Mouse (Mus musculus) cerebral cortex, adult 2 months (tissue): ENCODE results near the gene Ncapg2.

Experiments used
- WGBS: fragments of 180-500 bp; shearing (Covaris S2); methylation state at CpG from one replicate; pipeline ENCODE4 v1.1.7; 2018; 5-methylcytosine and 5-hydroxymethylcytosine counted together

The Ncapg2 gene

GRCm38 (mm10) chr12:116405045-116405835 lies at the start of gene Ncapg2:
Gene Ncapg2, plus strand, starts transcription at chr12:116405402.
- under 1% methylated on average over 72 of the region's 72 CpGs for WGBS

DNA sequence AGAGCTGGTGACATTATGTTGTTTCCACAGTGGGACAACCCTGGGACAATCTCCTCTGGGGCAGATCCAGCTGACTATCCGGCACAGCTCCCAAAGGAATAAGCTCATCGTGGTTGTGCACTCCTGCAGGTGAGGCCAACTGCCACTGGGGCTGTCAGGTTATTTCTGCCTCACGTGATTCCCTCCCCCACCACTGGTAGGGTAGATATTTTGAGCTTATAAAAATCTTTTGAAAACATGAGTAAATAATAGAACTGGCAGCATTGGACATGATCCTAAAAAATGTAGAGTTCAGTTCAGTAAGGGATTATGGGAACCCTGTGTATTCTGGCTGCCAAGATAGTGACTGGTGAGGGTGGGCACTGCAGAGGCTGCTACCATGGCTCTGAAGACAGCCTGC lies 38.3 kb upstream of the Ncapg2 start:
- WGBS, result 75% methylated on average over 3 of the region's 3 CpGs

DNA sequence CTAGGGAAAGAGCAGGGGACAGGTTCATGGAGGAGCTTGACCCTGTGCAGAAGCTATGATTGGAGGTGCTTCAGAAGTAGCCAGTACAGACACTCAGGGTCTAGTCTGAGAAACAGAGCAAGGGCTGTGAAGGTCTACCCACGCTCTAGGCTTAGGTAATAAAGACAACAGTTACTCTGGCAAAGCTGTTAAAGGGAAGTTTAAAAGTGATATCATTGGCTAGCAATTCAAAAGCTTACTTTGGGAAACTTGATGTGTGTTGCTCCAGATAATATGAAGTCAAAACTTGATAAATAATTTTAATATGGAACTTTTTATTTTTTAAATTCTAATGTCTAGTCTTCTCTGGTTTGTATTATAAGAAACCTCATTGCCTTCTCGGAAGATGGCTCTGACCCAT lies 37.9 kb upstream of the Ncapg2 start:
- WGBS, result 91% methylated on average over 2 of the region's 2 CpGs

- 68% methylated on average over 2 of the region's 2 CpGs for WGBS
These were observed 36.3 kb upstream of the Ncapg2 start for GRCm38 (mm10) chr12:116368857-116369256.

DNA sequence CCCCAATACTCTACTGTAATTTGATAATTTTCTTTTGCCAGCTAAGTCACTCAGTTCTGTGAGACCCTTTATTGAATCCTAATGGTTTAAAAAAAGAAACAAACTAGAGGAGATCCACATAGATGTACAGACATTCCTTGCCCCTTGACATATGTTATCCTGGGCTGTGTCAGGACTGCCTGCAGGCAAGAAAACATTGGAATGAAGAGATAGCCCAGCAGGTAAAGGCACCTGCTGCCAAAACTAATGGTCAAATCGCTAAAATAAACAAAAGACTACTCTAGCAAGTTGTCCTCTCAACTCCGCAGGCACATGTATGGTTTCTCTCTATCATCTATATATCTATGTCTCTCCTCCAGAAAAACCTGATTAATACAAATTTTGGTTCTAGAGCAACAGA lies 22.1 kb upstream of the Ncapg2 start:
- 86% methylated on average over 2 of the region's 2 CpGs for WGBS

GRCm38 (mm10) chr12:116386802-116387201 lies 18.4 kb upstream of the Ncapg2 start:
- WGBS, result 90% methylated on average over 1 of the region's 1 CpGs

GRCm38 (mm10) chr12:116389868-116390267 lies 15.3 kb upstream of the Ncapg2 start:
- 70% methylated on average over 1 of the region's 1 CpGs for WGBS

DNA sequence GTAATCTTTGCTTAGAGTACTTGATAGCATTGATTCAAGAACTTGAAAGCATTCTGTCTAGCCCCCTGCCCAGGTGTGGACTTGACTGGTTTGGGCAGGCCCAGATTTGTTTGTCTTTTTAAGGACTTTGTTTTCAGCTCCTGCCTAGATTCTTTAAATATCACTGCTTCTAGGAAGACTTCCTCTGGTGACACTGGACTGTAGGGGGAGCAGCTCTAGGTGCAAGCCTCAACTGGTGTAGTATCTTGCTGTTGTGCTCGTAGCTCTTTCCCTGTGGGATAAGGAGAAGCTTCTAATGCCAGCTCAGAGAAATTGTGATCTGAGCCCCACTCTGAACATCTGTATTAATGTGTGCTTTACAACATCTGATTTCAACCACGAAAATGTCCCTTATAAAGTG lies 10.9 kb upstream of the Ncapg2 start:
- WGBS, result 86% methylated on average over 2 of the region's 2 CpGs

- WGBS, result 88% methylated on average over 2 of the region's 2 CpGs
These were observed 9.9 kb upstream of the Ncapg2 start for GRCm38 (mm10) chr12:116395312-116395711.

- 53% methylated on average over 2 of the region's 2 CpGs for WGBS
These were observed 9.0 kb upstream of the Ncapg2 start for GRCm38 (mm10) chr12:116396072-116396695.

DNA sequence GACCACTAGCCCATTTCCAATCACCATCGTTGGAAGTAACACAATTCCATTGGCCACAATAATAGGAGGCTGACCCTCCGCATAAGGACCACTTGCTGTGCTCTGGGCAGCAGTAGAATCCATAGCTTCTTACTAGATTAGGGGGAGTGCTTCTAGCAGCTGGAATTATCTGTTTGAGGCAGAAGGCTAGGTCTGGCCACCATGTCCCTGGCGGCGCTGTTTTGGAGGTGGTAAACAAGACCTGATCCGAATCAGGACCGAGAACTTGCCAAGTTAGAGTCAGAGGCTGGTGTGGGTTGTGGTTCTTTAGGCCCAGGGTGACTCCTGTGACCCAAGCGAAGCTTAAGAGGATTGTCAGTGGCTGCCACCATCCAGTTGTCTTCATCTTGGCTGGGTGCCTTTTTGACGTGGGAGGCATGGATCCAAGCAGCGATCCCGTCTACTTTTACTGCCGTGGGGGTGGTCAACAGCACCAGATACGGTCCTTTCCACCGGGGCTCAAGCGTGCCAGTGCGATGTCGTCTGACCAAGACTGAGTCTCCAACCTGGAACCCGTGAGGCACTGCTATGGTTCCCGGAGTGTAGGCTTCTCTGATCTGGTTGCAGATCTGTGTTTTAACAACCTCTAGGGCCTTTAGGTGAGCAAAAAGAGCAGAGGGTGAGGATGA lies 1.1 kb upstream of the Ncapg2 start:
- WGBS, result 92% methylated on average over 18 of the region's 18 CpGs

GRCm38 (mm10) chr12:116405836-116406155 lies 594 bp downstream of the Ncapg2 start:
- WGBS, result 10% methylated on average over 8 of the region's 8 CpGs

- 97% methylated on average over 5 of the region's 5 CpGs for WGBS
These were observed 2.7 kb downstream of the Ncapg2 start for GRCm38 (mm10) chr12:116407883-116408282.

GRCm38 (mm10) chr12:116414941-116415340 lies 9.7 kb downstream of the Ncapg2 start:
- WGBS, result 96% methylated on average over 4 of the region's 4 CpGs

GRCm38 (mm10) chr12:116416514-116416913 lies 11.3 kb downstream of the Ncapg2 start:
- WGBS, result 100% methylated on average over 1 of the region's 1 CpGs

- WGBS, result 98% methylated on average over 2 of the region's 2 CpGs
These were observed 16.5 kb downstream of the Ncapg2 start for GRCm38 (mm10) chr12:116421656-116422055.

DNA sequence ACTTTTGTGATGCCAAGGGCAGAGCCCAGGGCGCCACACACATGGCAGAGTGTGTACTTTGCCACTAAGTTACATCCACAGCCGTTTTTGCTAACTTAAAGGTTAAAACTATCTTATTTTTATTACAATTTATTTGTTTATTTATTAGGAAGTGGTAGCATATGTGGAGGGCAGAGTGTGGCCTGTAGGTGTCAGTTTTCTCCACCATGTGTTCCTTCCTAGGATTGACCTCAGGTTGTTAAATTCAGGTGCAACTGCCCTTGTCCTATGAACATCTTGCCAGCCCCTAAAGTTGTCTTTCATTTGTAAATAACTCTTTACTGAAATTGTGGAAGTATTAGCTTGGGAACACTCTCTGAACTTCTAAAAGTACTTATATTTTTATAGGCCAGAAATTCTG lies 20.2 kb downstream of the Ncapg2 start:
- WGBS, result 92% methylated on average over 2 of the region's 2 CpGs

DNA sequence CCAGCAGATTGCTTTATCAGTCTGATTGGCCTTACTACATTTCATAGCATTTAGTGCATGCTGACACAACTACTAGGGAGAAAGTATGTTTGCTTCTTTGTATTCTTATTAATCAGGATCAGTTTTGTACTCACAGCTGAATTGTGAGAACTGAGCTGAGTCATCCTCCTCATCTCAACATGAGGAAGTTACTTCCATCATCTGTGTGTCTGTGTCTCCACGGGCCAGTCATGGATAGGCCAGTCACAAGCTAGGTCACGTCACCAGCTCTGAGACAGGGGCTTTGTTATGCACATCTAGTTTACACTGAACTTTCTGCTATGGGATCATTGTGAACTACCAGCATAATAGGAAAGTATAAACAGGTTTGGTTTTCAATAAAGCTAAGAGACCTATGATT lies 28.5 kb downstream of the Ncapg2 start:
- WGBS, result 67% methylated on average over 2 of the region's 2 CpGs

- 87% methylated on average over 2 of the region's 2 CpGs for WGBS
These were observed 30.0 kb downstream of the Ncapg2 start for GRCm38 (mm10) chr12:116435232-116435631.

DNA sequence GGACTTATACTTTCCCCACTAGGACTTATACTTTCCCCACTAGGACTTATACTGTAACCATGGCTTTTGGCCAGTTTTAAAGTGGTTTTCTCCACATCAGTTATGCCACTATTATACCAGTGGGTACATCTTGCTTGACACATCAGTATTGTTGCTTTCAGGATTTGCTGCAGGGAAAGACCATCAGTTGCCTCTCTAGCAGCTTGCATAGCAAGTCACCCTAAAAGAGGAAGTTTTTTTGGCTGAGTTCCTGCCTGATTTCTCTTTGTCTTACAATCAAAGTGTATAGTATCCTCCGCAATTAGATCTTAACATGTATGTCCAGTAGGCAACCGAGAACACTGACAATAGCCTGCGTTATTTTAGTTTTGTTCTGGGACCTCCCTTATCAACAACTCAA lies 30.9 kb downstream of the Ncapg2 start:
- WGBS, result 89% methylated on average over 3 of the region's 3 CpGs

GRCm38 (mm10) chr12:116438591-116438990 lies 33.4 kb downstream of the Ncapg2 start:
- WGBS, result 84% methylated on average over 5 of the region's 5 CpGs

GRCm38 (mm10) chr12:116442184-116442583 lies 37.0 kb downstream of the Ncapg2 start:
- WGBS, result over 99% methylated on average over 3 of the region's 3 CpGs

GRCm38 (mm10) chr12:116449536-116449935 lies 44.3 kb downstream of the Ncapg2 start:
- 90% methylated on average over 2 of the region's 2 CpGs for WGBS
